Mouse (Mus musculus) midbrain, embryonic 13.5 days (tissue): ENCODE data around the gene Fam214a. TPM values are rescaled to one million over a fixed set of nuclear protein-coding genes. Genes with fewer than 3 reads are reported as not detected.

Experiments
- ATAC-seq: fragments of 200-750 bp; cut with Nextera tagmentation; 2 replicates; pipeline ENCODE4 v1.8.0; 2017; ENCODE audit warnings: mild to moderate bottlenecking, moderate TSS enrichment, moderate library complexity
- H3K27ac ChIP-seq: fragments of 300-500 bp; sonication (generic); 2 replicates; pipeline ENCODE4 v1.5.1; 2015; ENCODE audit warnings: inconsistent platforms, mild to moderate bottlenecking, moderate library complexity
- H3K27me3 ChIP-seq: fragments of 300-500 bp; sonication (generic); 2 replicates; pipeline ENCODE4 v1.6.1; 2015; ENCODE audit warnings: mild to moderate bottlenecking, inconsistent platforms
- H3K36me3 ChIP-seq: fragments of 300-500 bp; sonication (generic); 2 replicates; pipeline ENCODE4 v1.6.1; 2015; ENCODE audit warnings: mild to moderate bottlenecking, inconsistent platforms
- H3K4me1 ChIP-seq: fragments of 300-500 bp; sonication (generic); replicated peaks from 2 replicates; pipeline ENCODE4 v1.6.1; 2015; ENCODE audit warnings: inconsistent platforms
- H3K4me2 ChIP-seq: fragments of 300-500 bp; sonication (generic); replicated peaks from 2 replicates; pipeline ENCODE4 v1.6.1; 2015; ENCODE audit warnings: moderate library complexity, mild to moderate bottlenecking, inconsistent platforms
- H3K4me3 ChIP-seq: fragments of 300-500 bp; sonication (generic); replicated peaks from 2 replicates; pipeline ENCODE4 v1.5.1; 2015; ENCODE audit warnings: mild to moderate bottlenecking, inconsistent platforms
- H3K9ac ChIP-seq: fragments of 300-500 bp; sonication (generic); replicated peaks from 2 replicates; pipeline ENCODE4 v1.6.1; 2015; ENCODE audit warnings: mild to moderate bottlenecking, inconsistent platforms
- H3K9me3 ChIP-seq: fragments of 300-500 bp; sonication (generic); 2 replicates; pipeline ENCODE4 v1.6.1; 2016; ENCODE audit warnings: mild to moderate bottlenecking, inconsistent platforms
- WGBS: fragments of 180-500 bp; shearing (Covaris S2); methylation state at CpG from one replicate; pipeline ENCODE4 v1.1.7; 2015; 5-methylcytosine and 5-hydroxymethylcytosine counted together
- polyA plus RNA-seq: library from polyadenylated mRNA; unstranded; fragments of >200 nt; fragmentation: Nextera tagmentation; extraction: Ambion mirVana; gene quantifications from 2 replicates; pipeline ENCODE4 v1.2.1, GENCODE M21; 2015

Gene Fam214a
- polyA plus RNA-seq, 1 experiment from 2014 or later = 31.3 TPM

- Histone ChIP-seq H3K9me3 (no peaks in the 10 kb centered on the region), H3K27me3 (no peaks in the 10 kb centered on the region), H3K4me2 (no peak overlapping the region), H3K4me3 (no peak overlapping the region), H3K9ac (no peak overlapping the region), H3K36me3 (peaks cover 74% of the 10 kb centered on the region), H3K4me1 (no peaks in the 10 kb centered on the region), H3K27ac (no peak overlapping the region)
- 92% methylated on average over 3 of the region's 3 CpGs for WGBS
- ATAC-seq = no peak
Observed at GRCm38 (mm10) chr9:75019592-75019991, 66.9 kb downstream of the Fam214a start.

- Histone ChIP-seq H3K4me3 (no peak overlapping the region), H3K9me3 (no peaks in the 10 kb centered on the region), H3K27me3 (no peaks in the 10 kb centered on the region), H3K4me1 (no peaks in the 10 kb centered on the region), H3K9ac (no peak overlapping the region), H3K36me3 (peaks cover 65% of the 10 kb centered on the region), H3K4me2 (no peak overlapping the region), H3K27ac (no peak overlapping the region)
- WGBS = 85% methylated on average over 4 of the region's 4 CpGs
- no peak for ATAC-seq
Observed at GRCm38 (mm10) chr9:75020561-75020960, 67.9 kb downstream of the Fam214a start.

- 94% methylated on average over 7 of the region's 7 CpGs for WGBS
- Histone ChIP-seq H3K36me3 (peaks cover 64% of the 10 kb centered on the region), H3K4me2 (no peak overlapping the region), H3K4me1 (no peaks in the 10 kb centered on the region), H3K27me3 (no peaks in the 10 kb centered on the region), H3K9ac (no peak overlapping the region), H3K4me3 (no peak overlapping the region), H3K9me3 (no peaks in the 10 kb centered on the region), H3K27ac (no peak overlapping the region)
- no peak for ATAC-seq
Observed at GRCm38 (mm10) chr9:75022546-75022945, 69.9 kb downstream of the Fam214a start.

- no peaks in the 10 kb centered on the region for H3K4me1 ChIP-seq
- H3K9me3 ChIP-seq = no peaks in the 10 kb centered on the region
- 86% methylated on average over 5 of the region's 5 CpGs for WGBS
- H3K27ac ChIP-seq = no peak overlapping the region
- peaks cover 63% of the 10 kb centered on the region for H3K36me3 ChIP-seq
- no peak for ATAC-seq
- H3K27me3 ChIP-seq = no peaks in the 10 kb centered on the region
- no peak overlapping the region for H3K4me3 ChIP-seq
- H3K4me2 ChIP-seq = no peak overlapping the region
- no peak overlapping the region for H3K9ac ChIP-seq
Observed at GRCm38 (mm10) chr9:75023150-75023894, 70.6 kb downstream of the Fam214a start.

- Histone ChIP-seq H3K9me3 (no peaks in the 10 kb centered on the region), H3K9ac (no peak overlapping the region), H3K4me2 (no peak overlapping the region), H3K4me3 (no peak overlapping the region), H3K4me1 (no peaks in the 10 kb centered on the region), H3K27me3 (no peaks in the 10 kb centered on the region), H3K36me3 (peaks cover 62% of the 10 kb centered on the region), H3K27ac (no peak overlapping the region)
- WGBS = 57% methylated on average over 7 of the region's 7 CpGs
- no peak for ATAC-seq
Observed at GRCm38 (mm10) chr9:75024089-75024488, 71.4 kb downstream of the Fam214a start.

GRCm38 (mm10) chr9:75025689-75026088 is 73.0 kb downstream of the Fam214a start:
- Histone ChIP-seq H3K4me3 (no peak overlapping the region), H3K9ac (no peak overlapping the region), H3K27ac (no peak overlapping the region), H3K27me3 (no peaks in the 10 kb centered on the region), H3K4me2 (no peak overlapping the region), H3K36me3 (peaks cover 60% of the 10 kb centered on the region), H3K4me1 (no peaks in the 10 kb centered on the region), H3K9me3 (no peaks in the 10 kb centered on the region)
- WGBS = 73% methylated on average over 6 of the region's 6 CpGs
- ATAC-seq = no peak

GRCm38 (mm10) chr9:75032408-75032807 is 79.7 kb downstream of the Fam214a start:
- Histone ChIP-seq H3K9ac (no peak overlapping the region), H3K4me3 (no peak overlapping the region), H3K4me1 (no peaks in the 10 kb centered on the region; the same call in 1 of the 2 replicates), H3K27me3 (no peaks in the 10 kb centered on the region), H3K9me3 (no peaks in the 10 kb centered on the region), H3K27ac (no peak overlapping the region), H3K4me2 (no peak overlapping the region), H3K36me3 (peaks cover 38% of the 10 kb centered on the region)
- WGBS = 92% methylated on average over 1 of the region's 1 CpGs
- no peak for ATAC-seq

- ATAC-seq = no peak
- no peak overlapping the region for H3K4me3 ChIP-seq
- WGBS = 54% methylated on average over 7 of the region's 7 CpGs
Observed at GRCm38 (mm10) chr9:75033141-75033540, 80.5 kb downstream of the Fam214a start.

GRCm38 (mm10) chr9:75034691-75035090 is 82.0 kb downstream of the Fam214a start:
- no peaks in the 10 kb centered on the region for H3K27me3 ChIP-seq
- H3K4me1 ChIP-seq = peaks cover 14% of the 10 kb centered on the region
- H3K4me2 ChIP-seq = no peak overlapping the region
- no peak for ATAC-seq
- no peak overlapping the region for H3K4me3 ChIP-seq
- no peak overlapping the region for H3K27ac ChIP-seq
- WGBS = 64% methylated on average over 1 of the region's 1 CpGs
- H3K36me3 ChIP-seq = peaks cover 23% of the 10 kb centered on the region
- H3K9ac ChIP-seq = no peak overlapping the region; the same call in 1 of the 2 replicates
- no peaks in the 10 kb centered on the region for H3K9me3 ChIP-seq

More at GRCm38 (mm10) chr9:75033141-75033540, 80.5 kb downstream of the Fam214a start:
- peaks cover 35% of the 10 kb centered on the region for H3K36me3 ChIP-seq
- no peaks in the 10 kb centered on the region; the same call in 1 of the 2 replicates for H3K4me1 ChIP-seq
- no peak overlapping the region for H3K4me2 ChIP-seq
- no peak overlapping the region for H3K27ac ChIP-seq
- no peaks in the 10 kb centered on the region for H3K27me3 ChIP-seq
- H3K9ac ChIP-seq = no peak overlapping the region
- H3K9me3 ChIP-seq = no peaks in the 10 kb centered on the region

- WGBS = 79% methylated on average over 4 of the region's 4 CpGs
- H3K27ac ChIP-seq = no peak overlapping the region
- H3K4me1 ChIP-seq = peaks cover 22% of the 10 kb centered on the region
- no peak for ATAC-seq
- no peak overlapping the region for H3K9ac ChIP-seq
- H3K9me3 ChIP-seq = no peaks in the 10 kb centered on the region
- H3K4me3 ChIP-seq = no peak overlapping the region
- no peaks in the 10 kb centered on the region for H3K27me3 ChIP-seq
- H3K4me2 ChIP-seq = no peak overlapping the region
- peaks cover 12% of the 10 kb centered on the region; the same call in 1 of the 2 replicates for H3K36me3 ChIP-seq
Observed at GRCm38 (mm10) chr9:75035944-75036343, 83.3 kb downstream of the Fam214a start.

- Histone ChIP-seq H3K9ac (peak within 1 kb of the TSS; percentile 94), H3K9me3 (no peaks in the 10 kb centered on the region), H3K27me3 (no peaks in the 10 kb centered on the region), H3K36me3 (no peaks in the 10 kb centered on the region), H3K4me1 (peaks cover 22% of the 10 kb centered on the region), H3K27ac (peak within 1 kb of the TSS; percentile 67), H3K4me3 (peak within 1 kb of the TSS; percentile 97), H3K4me2 (peak within 1 kb of the TSS; percentile 83)
- ATAC-seq = peak; percentile 98
- under 1% methylated on average over 73 of the region's 73 CpGs for WGBS
Observed at GRCm38 (mm10) chr9:75037451-75038356, 85.0 kb downstream of the Fam214a start, which contains the start of gene Arpp19. Arpp19 (plus strand) TSS chr9:75037614.

GRCm38 (mm10) chr9:75038357-75038688 is 85.6 kb downstream of the Fam214a start:
- no peaks in the 10 kb centered on the region for H3K27me3 ChIP-seq
- peak overlapping the region; percentile 94 for H3K9ac ChIP-seq
- H3K9me3 ChIP-seq = no peaks in the 10 kb centered on the region
- H3K4me3 ChIP-seq = peak overlapping the region; percentile 97
- H3K36me3 ChIP-seq = no peaks in the 10 kb centered on the region
- ATAC-seq = no peak
- H3K4me2 ChIP-seq = peak overlapping the region; percentile 83
- WGBS = 3% methylated on average over 10 of the region's 10 CpGs
- no peak overlapping the region for H3K27ac ChIP-seq
- H3K4me1 ChIP-seq = peaks cover 22% of the 10 kb centered on the region
